Mouse (Mus musculus) hindbrain, embryonic 13.5 days (tissue): ENCODE data around the gene Cspg4. TPM values are rescaled to one million over a fixed set of nuclear protein-coding genes. Genes with fewer than 3 reads are reported as not detected.

Experiments
- ATAC-seq: fragments of 200-750 bp; cut with Nextera tagmentation; 2 replicates; pipeline ENCODE4 v1.8.0; 2017; ENCODE audit warnings: moderate TSS enrichment; ENCODE audit not compliant: low FRiP score
- H3K27ac ChIP-seq: fragments of 300-500 bp; sonication (generic); 2 replicates; pipeline ENCODE4 v1.5.1; 2015; ENCODE audit warnings: inconsistent platforms, mild to moderate bottlenecking, moderate library complexity
- H3K27me3 ChIP-seq: fragments of 300-500 bp; sonication (generic); 2 replicates; pipeline ENCODE4 v1.6.1; 2015; ENCODE audit warnings: mild to moderate bottlenecking, inconsistent platforms
- H3K36me3 ChIP-seq: fragments of 300-500 bp; sonication (generic); 2 replicates; pipeline ENCODE4 v1.6.1; 2015; ENCODE audit warnings: mild to moderate bottlenecking, inconsistent platforms
- H3K4me1 ChIP-seq: fragments of 300-500 bp; sonication (generic); replicated peaks from 2 replicates; pipeline ENCODE4 v1.6.1; 2015; ENCODE audit warnings: inconsistent platforms
- H3K4me2 ChIP-seq: fragments of 300-500 bp; sonication (generic); 2 replicates; pipeline ENCODE4 v1.6.1; 2015; ENCODE audit warnings: inconsistent platforms, mild to moderate bottlenecking, moderate library complexity
- H3K4me3 ChIP-seq: fragments of 300-500 bp; sonication (generic); 2 replicates; pipeline ENCODE4 v1.5.1; 2015; ENCODE audit warnings: mild to moderate bottlenecking, inconsistent platforms
- H3K9ac ChIP-seq: fragments of 300-500 bp; sonication (generic); 2 replicates; pipeline ENCODE4 v1.6.1; 2015; ENCODE audit warnings: mild to moderate bottlenecking, inconsistent platforms
- H3K9me3 ChIP-seq: fragments of 300-500 bp; sonication (generic); 2 replicates; pipeline ENCODE4 v1.6.1; 2016; ENCODE audit warnings: inconsistent platforms
- WGBS: fragments of 180-500 bp; shearing (Covaris S2); methylation state at CpG from one replicate; pipeline ENCODE4 v1.1.7; 2015; 5-methylcytosine and 5-hydroxymethylcytosine counted together
- polyA plus RNA-seq: library from polyadenylated mRNA; unstranded; fragments of >200 nt; fragmentation: Nextera tagmentation; extraction: Ambion mirVana; gene quantifications from 2 replicates; pipeline ENCODE4 v1.2.1, GENCODE M21; 2015

The Cspg4 gene
- polyA plus RNA-seq, 1 experiment from 2014 or later = 4.2 TPM

GRCm38 (mm10) chr9:56865673-56866400, 1.0 kb downstream of the Cspg4 start:
- peaks cover 40% of the 10 kb centered on the region for H3K27me3 ChIP-seq
- peak overlapping the region; percentile 47; the same call in 1 of the 2 replicates for H3K4me2 ChIP-seq
- WGBS = 76% methylated on average over 11 of the region's 11 CpGs
- ATAC-seq = no peak
- H3K36me3 ChIP-seq = no peaks in the 10 kb centered on the region
- H3K27ac ChIP-seq = no peak overlapping the region
- H3K4me3 ChIP-seq = peak overlapping the region; percentile 26; the same call in 1 of the 2 replicates
- H3K9ac ChIP-seq = no peak overlapping the region
- peaks cover 34% of the 10 kb centered on the region for H3K4me1 ChIP-seq
- H3K9me3 ChIP-seq = no peaks in the 10 kb centered on the region

- H3K4me3 ChIP-seq = peak overlapping the region; percentile 26; the same call in 1 of the 2 replicates
These were observed 1.6 kb downstream of the Cspg4 start for GRCm38 (mm10) chr9:56866430-56866829.

GRCm38 (mm10) chr9:56868292-56868691, 3.5 kb downstream of the Cspg4 start:
- peak; percentile 90 for ATAC-seq
- H3K4me1 ChIP-seq = peaks cover 42% of the 10 kb centered on the region
- H3K9me3 ChIP-seq = no peaks in the 10 kb centered on the region
- H3K9ac ChIP-seq = peak overlapping the region; percentile 43; the same call in 1 of the 2 replicates
- H3K27ac ChIP-seq = peak overlapping the region; percentile 73
- H3K27me3 ChIP-seq = peaks cover 33% of the 10 kb centered on the region
- 40% methylated on average over 6 of the region's 6 CpGs for WGBS
- H3K4me2 ChIP-seq = no peak overlapping the region
- H3K4me3 ChIP-seq = no peak overlapping the region
- no peaks in the 10 kb centered on the region for H3K36me3 ChIP-seq

More at GRCm38 (mm10) chr9:56866430-56866829, 1.6 kb downstream of the Cspg4 start:
- Histone ChIP-seq H3K36me3 (no peaks in the 10 kb centered on the region), H3K27ac (no peak overlapping the region), H3K4me1 (peaks cover 39% of the 10 kb centered on the region), H3K4me2 (no peak overlapping the region), H3K9me3 (no peaks in the 10 kb centered on the region), H3K27me3 (peaks cover 40% of the 10 kb centered on the region), H3K9ac (no peak overlapping the region)
- WGBS = 77% methylated on average over 5 of the region's 5 CpGs
- ATAC-seq = no peak

- Histone ChIP-seq H3K36me3 (no peaks in the 10 kb centered on the region), H3K27ac (no peak overlapping the region), H3K9ac (no peak overlapping the region), H3K27me3 (peaks cover 21% of the 10 kb centered on the region), H3K4me1 (peaks cover 37% of the 10 kb centered on the region), H3K9me3 (no peaks in the 10 kb centered on the region), H3K4me2 (no peak overlapping the region), H3K4me3 (no peak overlapping the region)
- 81% methylated on average over 13 of the region's 13 CpGs for WGBS
- no peak for ATAC-seq
These were observed 4.7 kb downstream of the Cspg4 start for GRCm38 (mm10) chr9:56869552-56869951.

GRCm38 (mm10) chr9:56870778-56871177, 5.9 kb downstream of the Cspg4 start:
- no peak overlapping the region for H3K27ac ChIP-seq
- 74% methylated on average over 10 of the region's 10 CpGs for WGBS
- H3K4me1 ChIP-seq = peaks cover 31% of the 10 kb centered on the region
- no peaks in the 10 kb centered on the region for H3K36me3 ChIP-seq
- no peak overlapping the region for H3K4me2 ChIP-seq
- ATAC-seq = no peak
- H3K27me3 ChIP-seq = peaks cover 8% of the 10 kb centered on the region
- no peak overlapping the region for H3K4me3 ChIP-seq
- no peaks in the 10 kb centered on the region for H3K9me3 ChIP-seq
- H3K9ac ChIP-seq = no peak overlapping the region

- H3K36me3 ChIP-seq = no peaks in the 10 kb centered on the region
- H3K27me3 ChIP-seq = peaks cover 4% of the 10 kb centered on the region
- H3K4me2 ChIP-seq = no peak overlapping the region
- H3K27ac ChIP-seq = no peak overlapping the region
- no peak for ATAC-seq
- H3K9me3 ChIP-seq = no peaks in the 10 kb centered on the region
- no peak overlapping the region for H3K4me3 ChIP-seq
- peaks cover 31% of the 10 kb centered on the region for H3K4me1 ChIP-seq
- 51% methylated on average over 5 of the region's 5 CpGs for WGBS
- no peak overlapping the region for H3K9ac ChIP-seq
These were observed 6.4 kb downstream of the Cspg4 start for GRCm38 (mm10) chr9:56871191-56871590.

- no peak overlapping the region for H3K27ac ChIP-seq
- no peaks in the 10 kb centered on the region for H3K36me3 ChIP-seq
- H3K9ac ChIP-seq = no peak overlapping the region
- H3K4me3 ChIP-seq = no peak overlapping the region
- 87% methylated on average over 5 of the region's 5 CpGs for WGBS
- no peaks in the 10 kb centered on the region for H3K27me3 ChIP-seq
- ATAC-seq = no peak
- no peak overlapping the region for H3K4me2 ChIP-seq
- no peaks in the 10 kb centered on the region for H3K9me3 ChIP-seq
- H3K4me1 ChIP-seq = peaks cover 41% of the 10 kb centered on the region
These were observed 7.5 kb downstream of the Cspg4 start for GRCm38 (mm10) chr9:56872105-56872903.

- no peak overlapping the region for H3K4me2 ChIP-seq
- no peaks in the 10 kb centered on the region for H3K36me3 ChIP-seq
- no peak overlapping the region for H3K9ac ChIP-seq
- ATAC-seq = no peak
- H3K27me3 ChIP-seq = no peaks in the 10 kb centered on the region
- no peak overlapping the region for H3K4me3 ChIP-seq
- no peaks in the 10 kb centered on the region for H3K9me3 ChIP-seq
- H3K27ac ChIP-seq = no peak overlapping the region
- WGBS = 74% methylated on average over 1 of the region's 1 CpGs
- H3K4me1 ChIP-seq = peaks cover 35% of the 10 kb centered on the region
These were observed 8.3 kb downstream of the Cspg4 start for GRCm38 (mm10) chr9:56873097-56873496.

- ATAC-seq = no peak
- Histone ChIP-seq H3K4me1 (peaks cover 13% of the 10 kb centered on the region), H3K36me3 (no peaks in the 10 kb centered on the region), H3K4me2 (no peak overlapping the region), H3K27ac (peak overlapping the region; percentile 35; the same call in 1 of the 2 replicates), H3K9ac (no peak overlapping the region), H3K4me3 (no peak overlapping the region), H3K9me3 (no peaks in the 10 kb centered on the region), H3K27me3 (no peaks in the 10 kb centered on the region)
- WGBS = 47% methylated on average over 9 of the region's 9 CpGs
These were observed 12.0 kb downstream of the Cspg4 start for GRCm38 (mm10) chr9:56876784-56877183.

- no peak overlapping the region for H3K4me3 ChIP-seq
- no peaks in the 10 kb centered on the region for H3K27me3 ChIP-seq
- ATAC-seq = no peak
- H3K9ac ChIP-seq = no peak overlapping the region
- WGBS = 79% methylated on average over 5 of the region's 5 CpGs
- no peak overlapping the region for H3K4me2 ChIP-seq
- no peaks in the 10 kb centered on the region for H3K9me3 ChIP-seq
- peaks cover 18% of the 10 kb centered on the region for H3K4me1 ChIP-seq
- H3K27ac ChIP-seq = peak overlapping the region; percentile 35; the same call in 1 of the 2 replicates
- H3K36me3 ChIP-seq = no peaks in the 10 kb centered on the region
These were observed 12.5 kb downstream of the Cspg4 start for GRCm38 (mm10) chr9:56877284-56877683.

GRCm38 (mm10) chr9:56880790-56881189, 16.0 kb downstream of the Cspg4 start:
- Histone ChIP-seq H3K27me3 (no peaks in the 10 kb centered on the region), H3K9ac (0 out of 2 replicates have a peak overlapping the region, but pooled peaks have one; percentile 13), H3K4me2 (no peak overlapping the region), H3K4me1 (peaks cover 23% of the 10 kb centered on the region), H3K4me3 (no peak overlapping the region), H3K27ac (no peak overlapping the region), H3K9me3 (no peaks in the 10 kb centered on the region), H3K36me3 (no peaks in the 10 kb centered on the region)
- no peak for ATAC-seq
- WGBS = 61% methylated on average over 9 of the region's 9 CpGs

- ATAC-seq = no peak; the same call in 1 of the 2 replicates
- Histone ChIP-seq H3K9me3 (no peaks in the 10 kb centered on the region), H3K27ac (no peak overlapping the region)
These were observed 16.8 kb downstream of the Cspg4 start for GRCm38 (mm10) chr9:56881539-56882082.

More at GRCm38 (mm10) chr9:56881539-56882082, 16.8 kb downstream of the Cspg4 start:
- H3K9ac ChIP-seq = no peak overlapping the region
- H3K4me2 ChIP-seq = no peak overlapping the region
- no peaks in the 10 kb centered on the region for H3K36me3 ChIP-seq
- H3K4me3 ChIP-seq = no peak overlapping the region
- no peaks in the 10 kb centered on the region for H3K27me3 ChIP-seq
- H3K4me1 ChIP-seq = peaks cover 18% of the 10 kb centered on the region
- WGBS = 87% methylated on average over 3 of the region's 3 CpGs
